Mouse (Mus musculus) layer of hippocampus, postnatal 25 days (tissue): ENCODE results near the gene Tek. TPM values are rescaled to one million over a fixed set of nuclear protein-coding genes. Genes with fewer than 3 reads are reported as not detected.
"Not testable (repeated sequence)": the region's sequence is repeated elsewhere in the genome, so short reads cannot be mapped to it uniquely, and the experiment has no call there.

Experiments used
- DNase-seq, 2 experiments: peaks; one replicate each; pipeline ENCODE4 v3.0.0; 2022; ENCODE audit warnings: mixed read lengths in 2 of 2, low spot score in 1 of 2; ENCODE audit errors: extremely low spot score in 1 of 2
- total RNA-seq, 2 experiments: library from RNA; stranded (reverse); gene quantifications; 2 replicates each; pipeline ENCODE4 v1.2.3; 2021

The Tek gene
- 10 to 100 TPM in 1 of 2 experiments, 1 to 10 TPM in 1; 6.7 to 11.2 TPM for total RNA-seq

- no peak for DNase-seq
These were observed at the start of gene Tek for GRCm38 (mm10) chr4:94738838-94739731. TSS of gene Tek (plus strand) at chr4:94739289.

- not testable (repeated sequence) for DNase-seq
These were observed 49.3 kb upstream of the Tek start for GRCm38 (mm10) chr4:94689804-94690203.

GRCm38 (mm10) chr4:94691078-94691477 lies 48.0 kb upstream of the Tek start:
- no peak for DNase-seq

- no peak for DNase-seq
These were observed 46.9 kb upstream of the Tek start for GRCm38 (mm10) chr4:94692175-94692574.

GRCm38 (mm10) chr4:94696368-94696767 lies 42.7 kb upstream of the Tek start:
- no peak for DNase-seq

GRCm38 (mm10) chr4:94711002-94711401 lies 28.1 kb upstream of the Tek start:
- DNase-seq = no peak

- DNase-seq = no peak
These were observed 27.7 kb upstream of the Tek start for GRCm38 (mm10) chr4:94711426-94711825.

GRCm38 (mm10) chr4:94713741-94714140 lies 25.3 kb upstream of the Tek start:
- DNase-seq = no peak

- DNase-seq = no peak
These were observed 23.9 kb upstream of the Tek start for GRCm38 (mm10) chr4:94715166-94715565.

DNA sequence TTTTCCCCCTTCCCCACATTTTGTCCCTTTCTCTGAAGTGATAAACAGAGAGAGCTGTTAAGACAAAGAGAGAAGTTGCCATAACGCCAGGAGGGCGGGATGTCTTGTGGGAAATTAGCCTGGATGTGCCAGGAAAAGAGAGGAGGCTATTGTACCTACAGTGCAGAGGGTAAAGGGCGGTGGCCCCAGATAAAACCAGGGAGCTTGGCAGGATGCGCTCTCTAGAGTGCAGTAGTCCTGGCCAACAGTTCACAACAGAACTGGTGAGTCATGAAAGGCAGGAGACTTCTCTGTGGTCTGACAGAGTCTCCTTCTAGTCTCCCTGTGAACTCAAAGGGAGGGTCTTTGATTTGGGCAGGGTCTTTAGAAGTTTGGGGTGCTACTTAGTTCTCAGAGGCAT lies 13.3 kb upstream of the Tek start:
- DNase-seq = no peak

GRCm38 (mm10) chr4:94732721-94733120 lies 6.4 kb upstream of the Tek start:
- DNase-seq = no peak

DNA sequence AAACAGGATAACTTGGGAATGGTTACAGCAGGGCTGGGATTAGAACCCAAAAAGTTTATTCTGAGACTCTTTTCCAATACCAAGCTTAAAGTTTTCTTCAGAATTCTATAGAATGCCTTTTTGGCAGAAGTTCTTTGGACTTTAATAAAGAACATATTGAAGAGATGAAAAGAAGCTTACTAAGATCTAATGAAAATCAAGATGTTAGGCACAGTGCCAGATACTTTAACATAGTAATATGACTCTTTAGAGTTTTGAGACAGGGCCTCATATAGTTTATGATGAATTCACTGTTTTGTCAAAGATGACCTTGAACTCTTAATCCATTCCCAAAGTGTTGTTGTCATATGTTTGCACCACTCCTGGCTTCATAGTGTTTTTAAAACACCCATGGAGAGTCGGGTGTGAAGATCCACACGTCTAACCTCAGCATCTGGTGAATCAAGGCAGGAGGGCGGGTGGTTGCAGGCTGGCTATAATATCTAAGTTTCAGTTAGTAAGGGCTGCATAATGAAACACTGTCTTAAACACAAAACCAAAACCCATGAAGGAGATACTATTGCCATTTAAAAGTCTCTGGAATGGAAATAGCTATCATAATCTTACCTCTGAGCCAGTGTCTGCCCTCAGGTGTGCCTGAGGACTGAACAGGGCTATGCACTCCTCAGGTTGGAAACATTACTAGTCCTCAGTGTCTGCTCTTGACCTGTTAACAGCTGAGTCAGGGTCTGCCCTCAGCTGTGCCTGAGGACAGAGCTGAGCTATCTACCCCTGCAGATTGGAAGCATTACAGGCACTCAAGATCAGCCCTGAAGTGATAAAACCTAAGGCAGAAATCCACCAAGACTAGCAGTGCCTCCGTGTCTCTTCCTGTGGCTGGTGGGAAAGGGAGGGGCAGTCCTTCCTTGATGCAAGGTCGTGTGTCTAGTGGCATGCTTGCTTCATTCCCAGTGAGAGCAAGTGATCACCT lies 1.5 kb upstream of the Tek start:
- DNase-seq = no peak

DNA sequence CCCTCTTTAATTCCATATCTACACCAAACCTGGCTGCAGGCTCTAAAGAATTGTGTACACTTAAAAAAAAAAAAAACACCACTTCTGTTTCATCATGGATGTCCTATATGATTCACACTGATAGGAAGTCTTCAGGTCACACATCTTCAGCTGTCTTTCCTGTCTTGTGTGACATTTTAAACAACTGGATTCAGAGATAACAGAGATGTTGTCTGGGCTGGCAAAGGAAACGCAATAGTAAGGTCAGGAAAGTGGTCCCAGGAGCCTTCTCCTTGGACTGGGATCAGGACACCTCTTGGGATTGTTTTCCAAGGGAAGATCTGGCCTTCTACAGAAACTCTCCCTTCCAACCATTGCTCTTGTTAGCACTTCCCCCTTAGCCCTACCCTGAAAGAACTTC lies 2.7 kb downstream of the Tek start:
- DNase-seq = no peak

DNA sequence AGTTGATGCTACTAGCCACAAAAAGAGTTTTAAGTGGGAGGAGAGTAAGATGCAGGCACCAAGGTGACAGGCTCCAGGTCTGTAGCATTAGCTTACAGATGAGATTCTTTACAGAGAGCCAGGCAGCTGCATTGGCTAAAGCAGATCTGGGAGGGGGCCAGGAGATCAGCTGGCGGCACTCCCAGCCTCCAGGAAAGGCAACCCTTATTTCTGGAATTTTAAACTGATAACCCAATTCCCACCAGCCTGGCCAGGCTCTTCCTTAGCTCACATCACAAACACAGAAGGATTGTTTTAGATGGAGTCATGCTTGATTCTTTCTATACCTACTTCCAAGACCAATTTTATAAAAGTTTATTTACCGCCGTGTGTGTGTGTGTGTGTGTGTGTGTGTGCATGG lies 6.7 kb downstream of the Tek start:
- no peak for DNase-seq

DNA sequence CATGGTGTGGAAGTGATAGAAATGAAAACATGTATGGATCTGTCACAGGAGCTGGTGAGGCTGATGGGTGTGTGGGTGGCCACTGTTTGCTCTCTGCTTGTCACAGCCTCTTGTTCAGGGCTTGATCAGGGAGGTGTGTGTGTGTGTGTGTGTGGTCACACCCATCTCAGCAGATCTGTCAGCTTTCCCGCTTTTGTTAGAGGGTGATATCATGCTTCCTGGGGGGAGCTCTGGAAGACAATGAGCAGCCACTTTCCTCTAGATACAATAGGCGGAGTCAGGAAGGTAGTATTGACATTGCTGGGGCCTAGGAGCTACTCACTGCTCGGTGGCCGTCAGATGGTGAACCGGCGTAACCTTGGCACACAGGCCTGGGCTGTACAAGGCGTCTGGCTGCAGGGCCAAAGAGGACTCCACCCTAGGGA lies 7.3 kb downstream of the Tek start:
- no peak for DNase-seq

- DNase-seq = no peak
These were observed 8.2 kb downstream of the Tek start for GRCm38 (mm10) chr4:94747338-94747737.

- no peak for DNase-seq
These were observed 13.4 kb downstream of the Tek start for GRCm38 (mm10) chr4:94752512-94752911.

GRCm38 (mm10) chr4:94765217-94765616 lies 26.1 kb downstream of the Tek start:
- no peak for DNase-seq

GRCm38 (mm10) chr4:94766176-94766575 lies 27.1 kb downstream of the Tek start:
- DNase-seq = no peak

DNA sequence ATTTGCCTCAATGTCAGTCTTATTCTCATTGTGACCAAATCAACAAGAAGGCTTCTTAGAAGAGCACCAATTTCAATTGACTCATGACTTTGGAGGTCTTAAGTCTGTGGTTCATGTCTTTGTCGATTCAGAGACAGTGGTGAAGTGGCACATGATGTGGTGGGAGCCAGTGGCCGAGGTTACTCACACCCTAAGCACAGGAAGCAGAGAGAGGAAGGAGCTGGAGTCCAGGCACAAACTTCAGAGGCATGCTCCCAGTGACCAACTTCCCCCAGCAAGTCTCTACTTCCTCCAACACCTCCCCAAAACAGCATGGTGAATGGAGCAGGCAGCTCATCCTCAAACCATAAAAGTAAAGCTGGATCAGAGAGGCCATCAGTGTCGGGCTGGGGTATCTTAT lies 29.5 kb downstream of the Tek start:
- no peak for DNase-seq

DNA sequence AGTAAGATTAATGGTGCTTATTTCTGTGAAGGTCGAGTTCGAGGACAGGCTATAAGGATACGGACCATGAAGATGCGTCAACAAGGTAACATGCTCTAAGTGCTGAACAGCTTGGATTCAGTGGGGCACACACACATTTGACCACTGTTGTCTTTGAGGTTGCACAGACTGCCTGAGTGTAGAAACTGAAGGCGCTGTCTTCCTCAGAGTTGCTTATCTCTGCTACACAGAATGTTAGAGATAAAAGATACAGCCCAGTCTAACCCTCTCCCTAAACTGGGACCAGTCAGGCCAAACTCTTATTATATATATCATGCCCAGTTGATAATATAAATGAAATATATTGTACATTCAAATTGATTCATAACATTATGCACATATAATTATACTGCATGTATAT lies 42.0 kb downstream of the Tek start:
- no peak for DNase-seq
